Mouse (Mus musculus) midbrain, postnatal 0 days (tissue): Measurements from ENCODE around the gene Tmem50b. TPM values are rescaled to one million over a fixed set of nuclear protein-coding genes. Genes with fewer than 3 reads are reported as not detected.

Source experiments
- ATAC-seq: fragments of 200-750 bp; cut with Nextera tagmentation; 2 replicates; pipeline ENCODE4 v1.8.0; 2017; ENCODE audit warnings: moderate number of reproducible peaks, mild to moderate bottlenecking, moderate TSS enrichment, moderate library complexity; ENCODE audit not compliant: low FRiP score
- DNase-seq: peaks from one replicate; pipeline ENCODE4 v3.0.0-alpha.2; 2015; ENCODE audit warnings: low spot score
- H3K27ac ChIP-seq: fragments of 300-500 bp; sonication (generic); 2 replicates; pipeline ENCODE4 v1.5.1; 2014; ENCODE audit warnings: low read depth, mild to moderate bottlenecking, low read length, mixed read lengths
- H3K27me3 ChIP-seq: fragments of 300-500 bp; sonication (generic); 2 replicates; pipeline ENCODE4 v1.6.1; 2014; ENCODE audit warnings: low read length, control low read depth, mixed read lengths; ENCODE audit not compliant: insufficient read depth
- H3K36me3 ChIP-seq: fragments of 300-500 bp; sonication (generic); 2 replicates; pipeline ENCODE4 v1.6.1; 2014; ENCODE audit warnings: low read length, control low read depth, mixed read lengths; ENCODE audit not compliant: insufficient read depth
- H3K4me1 ChIP-seq: fragments of 300-500 bp; sonication (generic); 2 replicates; pipeline ENCODE4 v1.6.1; 2014; ENCODE audit warnings: mild to moderate bottlenecking, control low read depth, antibody characterized with exemption, low read length, mixed read lengths; ENCODE audit not compliant: insufficient read depth
- H3K4me2 ChIP-seq: fragments of 300-500 bp; sonication (generic); 2 replicates; pipeline ENCODE4 v1.6.1; 2014; ENCODE audit warnings: low read depth, mild to moderate bottlenecking, low read length, mixed read lengths; ENCODE audit not compliant: poor library complexity, severe bottlenecking
- H3K4me3 ChIP-seq: fragments of 300-500 bp; sonication (generic); 2 replicates; pipeline ENCODE4 v1.5.1; 2014; ENCODE audit warnings: low read depth, mild to moderate bottlenecking, low read length, moderate library complexity
- H3K9ac ChIP-seq: fragments of 300-500 bp; sonication (generic); replicated peaks from 2 replicates; pipeline ENCODE4 v1.6.1; 2014; ENCODE audit warnings: mild to moderate bottlenecking, low read length, moderate library complexity, mixed read lengths; ENCODE audit not compliant: poor library complexity, severe bottlenecking
- H3K9me3 ChIP-seq: fragments of 300-500 bp; sonication (generic); 2 replicates; pipeline ENCODE4 v1.6.1; 2016; ENCODE audit warnings: low read length, control low read depth
- CTCF ChIP-seq: IDR thresholded peaks from 2 replicates; pipeline ENCODE4 v1.5.1; 2016; ENCODE audit warnings: antibody characterized with exemption, mild to moderate bottlenecking
- WGBS: fragments of 180-500 bp; shearing (Covaris S2); extraction: QIAGEN DNeasy Blood & Tissue Kit; methylation state at CpG from one replicate; pipeline ENCODE4 v1.1.7; 2014; 5-methylcytosine and 5-hydroxymethylcytosine counted together
- polyA plus RNA-seq: library from polyadenylated mRNA; unstranded; fragments of >200 nt; fragmentation: Nextera tagmentation; extraction: Ambion mirVana; gene quantifications from 2 replicates; pipeline ENCODE4 v1.2.1, GENCODE M21; 2015
- total RNA-seq: library from RNA; depleted of rRNA; stranded (reverse); fragments of >200 nt; gene quantifications from 2 replicates; pipeline ENCODE4 v1.2.3, GENCODE M21; 2014

Gene Tmem50b
- total and polyA plus RNA-seq, 2 experiments from 2014 or later, result 78.2 to 103 TPM

GRCm38 (mm10) chr16:91561099-91561498 is 36.5 kb downstream of the Tmem50b start:
- Histone ChIP-seq H3K4me2 (no peak overlapping the region), H3K27ac (no peak overlapping the region), H3K9ac (no peak overlapping the region), H3K4me1 (no peaks in the 10 kb centered on the region), H3K4me3 (no peak overlapping the region), H3K36me3 (peaks cover 42% of the 10 kb centered on the region), H3K27me3 (no peaks in the 10 kb centered on the region), H3K9me3 (no peaks in the 10 kb centered on the region)
- ATAC-seq, result peak; percentile 60; the same call in 1 of the 2 replicates
- TF ChIP-seq CTCF, result peak; percentile 78
- 49% methylated on average over 9 of the region's 9 CpGs for WGBS
- peak; percentile 72 for DNase-seq

GRCm38 (mm10) chr16:91557693-91558092 is 39.9 kb downstream of the Tmem50b start:
- H3K36me3 ChIP-seq, result peaks cover 40% of the 10 kb centered on the region
- no peak overlapping the region for H3K4me3 ChIP-seq
- ATAC-seq (no peak), DNase-seq (no peak)
- no peaks in the 10 kb centered on the region for H3K27me3 ChIP-seq
- H3K4me2 ChIP-seq, result no peak overlapping the region
- WGBS, result 88% methylated on average over 15 of the region's 15 CpGs
- TF ChIP-seq CTCF, result no peak
- H3K27ac ChIP-seq, result no peak overlapping the region
- no peak overlapping the region for H3K9ac ChIP-seq
- 0 out of 2 replicates have a peak, but pooled peaks cover 3% of the 10 kb centered on the region for H3K4me1 ChIP-seq
- no peaks in the 10 kb centered on the region for H3K9me3 ChIP-seq

- DNase-seq (no peak), ATAC-seq (no peak)
- H3K36me3 ChIP-seq, result peaks cover 35% of the 10 kb centered on the region
- no peak overlapping the region for H3K4me3 ChIP-seq
- no peaks in the 10 kb centered on the region for H3K9me3 ChIP-seq
- no peak overlapping the region for H3K9ac ChIP-seq
- no peak overlapping the region for H3K4me2 ChIP-seq
- 0 out of 2 replicates have a peak, but pooled peaks cover 3% of the 10 kb centered on the region for H3K4me1 ChIP-seq
- no peaks in the 10 kb centered on the region for H3K27me3 ChIP-seq
- 83% methylated on average over 7 of the region's 7 CpGs for WGBS
- no peak for TF ChIP-seq CTCF
- no peak overlapping the region for H3K27ac ChIP-seq
Measured at GRCm38 (mm10) chr16:91557214-91557613, 40.4 kb downstream of the Tmem50b start.

GRCm38 (mm10) chr16:91556659-91557058 is 40.9 kb downstream of the Tmem50b start:
- Histone ChIP-seq H3K27me3 (no peaks in the 10 kb centered on the region), H3K4me3 (no peak overlapping the region), H3K27ac (no peak overlapping the region), H3K4me2 (no peak overlapping the region), H3K9ac (no peak overlapping the region), H3K36me3 (peaks cover 29% of the 10 kb centered on the region), H3K9me3 (no peaks in the 10 kb centered on the region), H3K4me1 (0 out of 2 replicates have a peak, but pooled peaks cover 3% of the 10 kb centered on the region)
- TF ChIP-seq CTCF, result no peak
- DNase-seq (no peak), ATAC-seq (no peak)
- WGBS, result 88% methylated on average over 15 of the region's 15 CpGs

- no peak overlapping the region for H3K4me3 ChIP-seq
- H3K36me3 ChIP-seq, result peaks cover 27% of the 10 kb centered on the region
- DNase-seq (no peak), ATAC-seq (no peak)
- H3K4me2 ChIP-seq, result no peak overlapping the region
- H3K9ac ChIP-seq, result no peak overlapping the region
- H3K27me3 ChIP-seq, result no peaks in the 10 kb centered on the region
- WGBS, result 91% methylated on average over 8 of the region's 8 CpGs
- no peak overlapping the region for H3K27ac ChIP-seq
- no peaks in the 10 kb centered on the region for H3K9me3 ChIP-seq
- TF ChIP-seq CTCF, result no peak
- 0 out of 2 replicates have a peak, but pooled peaks cover 3% of the 10 kb centered on the region for H3K4me1 ChIP-seq
Measured at GRCm38 (mm10) chr16:91555017-91555605, 42.5 kb downstream of the Tmem50b start.

GRCm38 (mm10) chr16:91553625-91554024 is 44.0 kb downstream of the Tmem50b start:
- no peaks in the 10 kb centered on the region for H3K27me3 ChIP-seq
- no peak for ATAC-seq
- H3K4me3 ChIP-seq, result no peak overlapping the region
- peaks cover 18% of the 10 kb centered on the region for H3K36me3 ChIP-seq
- no peaks in the 10 kb centered on the region for H3K9me3 ChIP-seq
- H3K4me2 ChIP-seq, result no peak overlapping the region
- peaks cover 9% of the 10 kb centered on the region; the same call in 1 of the 2 replicates for H3K4me1 ChIP-seq
- DNase-seq, result no peak
- TF ChIP-seq CTCF, result no peak
- H3K9ac ChIP-seq, result no peak overlapping the region
- WGBS, result 66% methylated on average over 12 of the region's 12 CpGs
- no peak overlapping the region for H3K27ac ChIP-seq
